Mouse (Mus musculus) embryonic facial prominence, embryonic 11.5 days (tissue): ENCODE measurements around the gene Aqr. TPM values are rescaled to one million over a fixed set of nuclear protein-coding genes. Genes with fewer than 3 reads are reported as not detected.

Experiments
- ATAC-seq: fragments of 200-750 bp; cut with Nextera tagmentation; replicated peaks from 2 replicates; pipeline ENCODE4 v1.8.0; 2017; ENCODE audit warnings: low read depth; ENCODE audit not compliant: insufficient number of reproducible peaks, low FRiP score, low TSS enrichment
- DNase-seq: peaks from one replicate; pipeline ENCODE4 v3.0.0-alpha.2; 2015; ENCODE audit warnings: low spot score
- H3K27ac ChIP-seq: fragments of 300-500 bp; sonication (generic); replicated peaks from 2 replicates; pipeline ENCODE4 v1.5.1; 2014; ENCODE audit warnings: mild to moderate bottlenecking, low read depth, low read length, control low read depth
- H3K27me3 ChIP-seq: fragments of 300-500 bp; sonication (generic); 2 replicates; pipeline ENCODE4 v1.6.1; 2014; ENCODE audit warnings: mild to moderate bottlenecking, low read length, moderate library complexity, mixed read lengths; ENCODE audit not compliant: control insufficient read depth, insufficient read depth
- H3K36me3 ChIP-seq: fragments of 300-500 bp; sonication (generic); replicated peaks from 2 replicates; pipeline ENCODE4 v1.6.1; 2014; ENCODE audit warnings: low read depth, mild to moderate bottlenecking, low read length, moderate library complexity, mixed read lengths; ENCODE audit not compliant: control insufficient read depth, insufficient read depth
- H3K4me1 ChIP-seq: fragments of 300-500 bp; sonication (generic); 2 replicates; pipeline ENCODE4 v1.6.1; 2014; ENCODE audit warnings: low read length, mixed read lengths; ENCODE audit not compliant: control insufficient read depth, insufficient read depth
- H3K4me2 ChIP-seq: fragments of 300-500 bp; sonication (generic); 2 replicates; pipeline ENCODE4 v1.6.1; 2014; ENCODE audit warnings: low read depth, mild to moderate bottlenecking, control low read depth, low read length, moderate library complexity
- H3K4me3 ChIP-seq: fragments of 300-500 bp; sonication (generic); 2 replicates; pipeline ENCODE4 v1.5.1; 2014; ENCODE audit warnings: low read depth, low read length, control low read depth
- H3K9ac ChIP-seq: fragments of 300-500 bp; sonication (generic); replicated peaks from 2 replicates; pipeline ENCODE4 v1.6.1; 2014; ENCODE audit warnings: mild to moderate bottlenecking, control low read depth, low read length
- H3K9me3 ChIP-seq: fragments of 300-500 bp; sonication (generic); replicated peaks from 2 replicates; pipeline ENCODE4 v1.6.1; 2016; ENCODE audit warnings: mild to moderate bottlenecking, low read length, inconsistent platforms, mixed read lengths; ENCODE audit not compliant: control insufficient read depth
- WGBS: fragments of 180-500 bp; shearing (Covaris S2); extraction: QIAGEN DNeasy Blood & Tissue Kit; methylation state at CpG from one replicate; pipeline ENCODE4 v1.1.7; 2014; 5-methylcytosine and 5-hydroxymethylcytosine counted together
- polyA plus RNA-seq: library from polyadenylated mRNA; unstranded; fragments of >200 nt; fragmentation: Nextera tagmentation; extraction: Ambion mirVana; gene quantifications from 2 replicates; pipeline ENCODE4 v1.2.1, GENCODE M21; 2014

The Aqr gene
- polyA plus RNA-seq, 1 experiment from 2014 or later: 69.1 TPM

GRCm38 (mm10) chr2:114093577-114093976 is 93.2 kb downstream of the Aqr start:
- no peak overlapping the region for H3K4me3 ChIP-seq
- H3K27me3 ChIP-seq: no peaks in the 10 kb centered on the region
- H3K36me3 ChIP-seq: no peaks in the 10 kb centered on the region
- no peak overlapping the region for H3K27ac ChIP-seq
- no peaks in the 10 kb centered on the region for H3K9me3 ChIP-seq
- H3K9ac ChIP-seq: no peak overlapping the region
- no peaks in the 10 kb centered on the region for H3K4me1 ChIP-seq
- DNase-seq: no peak
- WGBS: 80% methylated on average over 9 of the region's 9 CpGs
- ATAC-seq: no peak
- H3K4me2 ChIP-seq: no peak overlapping the region

GRCm38 (mm10) chr2:114089862-114090261 is 97.0 kb downstream of the Aqr start:
- Histone ChIP-seq H3K27ac (no peak overlapping the region), H3K36me3 (no peaks in the 10 kb centered on the region), H3K9me3 (no peaks in the 10 kb centered on the region), H3K4me3 (no peak overlapping the region), H3K9ac (no peak overlapping the region), H3K27me3 (no peaks in the 10 kb centered on the region), H3K4me1 (no peaks in the 10 kb centered on the region), H3K4me2 (no peak overlapping the region)
- ATAC-seq (no peak), DNase-seq (no peak)
- 85% methylated on average over 3 of the region's 3 CpGs for WGBS

- no peak for DNase-seq
- no peak overlapping the region for H3K27ac ChIP-seq
- H3K27me3 ChIP-seq: no peaks in the 10 kb centered on the region
- H3K4me3 ChIP-seq: no peak overlapping the region
- no peaks in the 10 kb centered on the region for H3K4me1 ChIP-seq
- H3K36me3 ChIP-seq: no peaks in the 10 kb centered on the region
- H3K4me2 ChIP-seq: no peak overlapping the region
- no peaks in the 10 kb centered on the region for H3K9me3 ChIP-seq
- WGBS: 55% methylated on average over 1 of the region's 1 CpGs
- no peak overlapping the region for H3K9ac ChIP-seq
- ATAC-seq: no peak
Measured at GRCm38 (mm10) chr2:114087271-114087670, 99.6 kb downstream of the Aqr start.

GRCm38 (mm10) chr2:114071876-114072275 is 114.9 kb downstream of the Aqr start:
- Histone ChIP-seq H3K4me1 (no peaks in the 10 kb centered on the region), H3K4me2 (no peak overlapping the region), H3K27me3 (no peaks in the 10 kb centered on the region), H3K9ac (no peak overlapping the region), H3K9me3 (no peaks in the 10 kb centered on the region), H3K4me3 (no peak overlapping the region), H3K36me3 (no peaks in the 10 kb centered on the region), H3K27ac (no peak overlapping the region)
- DNase-seq (no peak), ATAC-seq (no peak)
- whole genome bisulfite sequencing: 90% methylated on average over 2 of the region's 2 CpGs

- Histone ChIP-seq H3K9me3 (no peaks in the 10 kb centered on the region), H3K4me1 (no peaks in the 10 kb centered on the region), H3K36me3 (no peaks in the 10 kb centered on the region), H3K9ac (no peak overlapping the region), H3K4me3 (no peak overlapping the region), H3K27me3 (no peaks in the 10 kb centered on the region), H3K27ac (no peak overlapping the region), H3K4me2 (no peak overlapping the region)
- no peak for ATAC-seq
- 64% methylated on average over 3 of the region's 3 CpGs for WGBS
- no peak for DNase-seq
Measured at GRCm38 (mm10) chr2:114066226-114066625, 120.6 kb downstream of the Aqr start.

- H3K27me3 ChIP-seq: no peaks in the 10 kb centered on the region
- H3K27ac ChIP-seq: no peak overlapping the region
- no peak overlapping the region for H3K9ac ChIP-seq
- H3K9me3 ChIP-seq: no peaks in the 10 kb centered on the region
- H3K4me2 ChIP-seq: no peak overlapping the region
- no peaks in the 10 kb centered on the region for H3K36me3 ChIP-seq
- H3K4me1 ChIP-seq: no peaks in the 10 kb centered on the region
- no peak overlapping the region for H3K4me3 ChIP-seq
- ATAC-seq (no peak), DNase-seq (no peak)
- 72% methylated on average over 2 of the region's 2 CpGs for WGBS
Measured at GRCm38 (mm10) chr2:114064004-114064403, 122.8 kb downstream of the Aqr start.

- Histone ChIP-seq H3K36me3 (no peaks in the 10 kb centered on the region), H3K27ac (no peak overlapping the region), H3K9me3 (no peaks in the 10 kb centered on the region), H3K4me1 (no peaks in the 10 kb centered on the region), H3K4me3 (no peak overlapping the region), H3K27me3 (no peaks in the 10 kb centered on the region), H3K4me2 (no peak overlapping the region), H3K9ac (no peak overlapping the region)
- WGBS: 48% methylated on average over 6 of the region's 6 CpGs
- DNase-seq: no peak
- ATAC-seq: no peak
Measured at GRCm38 (mm10) chr2:114060071-114060591, 126.7 kb downstream of the Aqr start.

- Histone ChIP-seq H3K4me1 (no peaks in the 10 kb centered on the region), H3K27ac (no peak overlapping the region), H3K9me3 (no peaks in the 10 kb centered on the region), H3K36me3 (no peaks in the 10 kb centered on the region), H3K4me3 (no peak overlapping the region), H3K9ac (no peak overlapping the region), H3K27me3 (no peaks in the 10 kb centered on the region), H3K4me2 (no peak overlapping the region)
- 58% methylated on average over 1 of the region's 1 CpGs for WGBS
- ATAC-seq (no peak), DNase-seq (no peak)
Measured at GRCm38 (mm10) chr2:114059608-114060007, 127.2 kb downstream of the Aqr start.
